Mouse (Mus musculus): ENCODE results near the gene Zbtb2.
A peak's percentile ranks its signal among the peaks of the same experiment; 100 is the strongest.
"Not testable (repeated sequence)": the region's sequence is repeated elsewhere in the genome, so short reads cannot be mapped to it uniquely, and the experiment has no call there.

Zbtb2 gene

DNA sequence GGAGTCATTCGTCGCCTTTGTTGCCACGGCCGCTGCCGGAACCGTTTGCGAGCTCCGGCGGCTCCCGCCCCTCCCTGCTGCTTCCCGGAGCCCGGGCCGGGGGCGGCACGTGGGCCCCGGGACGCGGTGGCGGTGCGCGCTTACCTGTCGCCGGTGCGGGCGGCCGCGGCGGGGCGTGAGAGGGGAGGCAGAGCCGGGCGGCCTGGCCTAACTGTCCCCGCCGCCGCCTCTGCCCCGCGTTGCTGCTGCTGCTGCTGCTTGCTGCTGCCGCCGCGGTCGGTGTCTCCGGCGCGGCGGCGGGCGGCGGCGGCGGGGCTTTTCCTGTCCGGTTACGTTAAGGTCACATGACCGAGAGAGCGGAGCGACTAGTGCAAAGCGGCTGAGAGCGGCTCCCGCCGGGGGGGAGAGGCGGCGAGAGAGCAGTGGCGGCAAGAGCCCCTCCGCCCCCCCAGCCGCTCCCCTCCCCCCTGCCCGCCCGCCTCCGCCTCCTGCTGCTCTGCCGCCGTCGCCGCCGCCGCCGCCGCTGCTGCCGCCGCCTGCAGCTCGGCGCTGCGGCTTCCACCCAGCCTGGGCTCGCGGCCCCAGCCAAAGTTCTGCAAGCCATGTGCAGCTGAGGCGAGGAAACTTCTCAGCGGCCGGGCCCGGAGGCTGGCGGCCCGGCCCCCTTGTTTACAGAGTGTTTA is at the start of gene Zbtb2:
Gene Zbtb2 (minus strand): TSS at position 408 of the 683 bp plus-strand sequence.
- peak; percentile 81 to 82 for DNase-seq (ENCODE audit: low spot score in 2 of 2)

DNA sequence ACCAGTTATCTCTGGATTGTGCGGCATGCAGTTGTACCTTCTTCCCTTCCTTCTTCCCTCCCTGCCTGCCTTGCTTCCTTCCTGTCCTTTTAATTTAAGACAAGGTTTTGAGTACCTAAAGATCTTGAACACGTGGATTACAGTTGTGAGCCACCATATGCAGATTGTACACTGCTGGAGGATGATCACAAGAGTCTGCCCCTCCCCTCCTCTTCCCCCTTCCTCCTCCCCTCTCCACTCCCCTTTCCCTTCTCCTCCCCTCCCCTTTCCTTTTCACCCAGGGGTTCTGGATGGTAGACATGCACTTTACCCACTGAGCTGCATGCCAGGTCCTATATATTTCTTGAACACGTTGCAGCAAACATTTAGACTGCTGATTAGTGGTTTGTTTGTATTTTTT is 47.5 kb upstream of the Zbtb2 start:
- DNase-seq (ENCODE audit: low spot score in 2 of 2) = no peak

DNA sequence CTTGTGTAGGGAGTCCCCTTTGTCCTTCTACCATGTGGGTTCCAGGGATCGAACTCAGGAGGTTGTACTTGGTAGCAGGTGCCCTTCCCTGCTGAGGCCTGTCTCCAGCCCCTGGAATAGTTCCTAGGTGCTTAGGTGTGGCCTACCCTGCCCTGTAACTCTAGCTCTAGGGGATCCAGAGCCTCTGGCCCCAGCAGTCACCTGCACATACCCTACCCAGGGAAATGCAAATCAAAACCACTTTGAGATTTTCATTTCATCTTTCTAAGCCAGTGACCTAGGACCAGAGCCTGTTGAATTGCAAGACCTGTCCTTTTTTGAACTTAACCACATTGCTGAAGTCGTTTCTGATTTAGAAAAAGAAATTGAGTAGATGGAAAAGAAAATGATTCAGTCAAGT is 46.0 kb upstream of the Zbtb2 start:
- DNase-seq (ENCODE audit: low spot score in 2 of 2) = not testable (repeated sequence)

DNA sequence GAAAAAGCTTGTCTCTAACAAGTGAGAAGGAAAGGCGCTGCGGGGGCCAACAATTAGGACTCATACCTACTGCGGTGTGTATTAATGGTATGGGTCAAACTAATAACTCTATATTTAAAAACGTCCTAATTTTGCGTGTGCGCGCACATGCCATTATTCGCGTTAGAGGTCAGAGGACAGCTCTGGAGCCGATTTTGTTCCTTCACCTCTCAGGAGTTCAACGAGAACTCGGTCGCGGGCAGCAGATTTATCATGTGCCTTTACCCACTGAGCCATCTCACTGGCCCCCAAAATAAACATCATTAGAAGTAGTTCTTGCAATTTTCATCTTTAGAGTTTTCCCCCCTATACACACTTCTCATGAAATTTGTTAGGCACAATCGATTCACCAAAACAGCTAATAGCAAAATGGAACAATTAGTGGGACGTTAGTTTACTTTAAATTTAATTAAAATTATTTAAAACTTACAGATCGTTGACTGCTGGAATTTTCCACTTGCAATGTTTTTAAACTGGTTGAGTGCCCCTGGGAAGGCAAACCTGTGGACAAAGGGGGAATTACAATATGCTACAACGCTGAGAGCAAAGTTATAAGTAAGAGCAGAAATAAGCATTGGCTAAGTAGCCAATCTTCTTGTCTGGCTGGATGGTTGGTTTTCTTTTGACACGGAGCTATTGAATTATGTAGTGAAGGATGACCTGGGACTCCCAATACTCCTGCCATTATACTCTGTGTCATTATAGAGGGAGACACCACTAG is 45.3 kb upstream of the Zbtb2 start:
- DNase-seq (ENCODE audit: low spot score in 2 of 2) = no peak

DNA sequence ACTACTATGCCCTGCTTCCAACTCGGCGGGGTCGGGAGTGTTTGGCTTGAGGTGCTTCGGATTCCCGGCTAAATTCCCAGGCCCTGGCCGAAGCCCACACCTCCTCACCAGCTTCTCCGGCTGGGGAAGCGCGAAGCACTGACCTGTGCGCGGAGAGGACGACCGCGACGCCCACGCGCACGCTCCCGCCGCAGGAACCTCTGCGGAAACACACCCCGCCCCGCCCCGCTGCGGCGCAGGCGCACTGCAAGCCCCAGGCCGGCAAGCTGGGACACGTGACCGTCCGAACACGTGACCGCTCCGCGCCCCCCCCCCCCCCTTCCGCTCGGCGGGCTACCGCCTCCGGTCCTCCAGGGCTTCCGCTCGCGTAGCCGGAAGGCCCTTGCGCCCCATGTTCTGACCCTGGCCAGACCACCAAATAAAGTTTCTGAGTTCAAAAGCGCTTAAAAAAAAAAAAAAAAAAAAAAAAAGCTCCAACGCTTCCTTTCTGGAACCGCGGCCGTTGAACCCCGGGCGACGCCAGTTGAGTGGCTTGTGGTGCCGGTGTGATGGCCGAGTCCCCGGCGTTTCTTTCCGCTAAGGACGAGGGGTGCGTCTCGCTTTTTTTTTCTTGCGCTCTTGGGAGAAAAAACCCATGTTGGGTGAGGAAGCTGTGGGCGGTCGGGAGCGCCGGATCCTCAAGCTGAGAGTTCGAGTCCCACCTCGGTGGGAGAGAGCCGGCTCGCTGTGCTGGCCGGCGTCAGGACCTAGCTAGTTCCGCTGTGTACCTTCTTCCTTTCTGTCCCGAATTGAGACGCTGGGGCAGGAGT is 44.4 kb upstream of the Zbtb2 start, which contains the start of the genes Rmnd1 and Armt1:
Gene Rmnd1 (minus strand): TSS at position 266 of the 809 bp plus-strand sequence.
Gene Armt1 (plus strand): TSS at position 345 of the 809 bp plus-strand sequence.
- DNase-seq (ENCODE audit: low spot score in 2 of 2) = peak; percentile 96 to 97

DNA sequence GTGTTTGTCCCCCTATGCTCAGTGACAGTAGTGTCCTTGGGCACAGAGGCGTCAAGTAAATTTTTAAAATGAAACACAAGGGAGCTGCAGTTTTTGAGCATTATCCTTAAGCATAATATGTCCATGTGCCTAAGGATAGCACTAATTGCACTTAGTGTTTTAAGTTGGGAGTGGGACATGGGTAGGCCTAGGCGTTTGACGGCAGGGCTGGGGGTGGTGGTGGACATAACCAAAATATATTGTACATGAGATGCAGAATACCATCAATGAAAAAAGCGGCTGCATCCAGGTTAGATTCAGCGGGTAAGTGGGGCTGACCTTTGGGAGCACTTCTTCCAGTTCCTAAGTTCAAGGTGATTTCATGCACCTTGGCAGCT is 43.8 kb upstream of the Zbtb2 start:
- no peak for DNase-seq (ENCODE audit: low spot score in 2 of 2)

DNA sequence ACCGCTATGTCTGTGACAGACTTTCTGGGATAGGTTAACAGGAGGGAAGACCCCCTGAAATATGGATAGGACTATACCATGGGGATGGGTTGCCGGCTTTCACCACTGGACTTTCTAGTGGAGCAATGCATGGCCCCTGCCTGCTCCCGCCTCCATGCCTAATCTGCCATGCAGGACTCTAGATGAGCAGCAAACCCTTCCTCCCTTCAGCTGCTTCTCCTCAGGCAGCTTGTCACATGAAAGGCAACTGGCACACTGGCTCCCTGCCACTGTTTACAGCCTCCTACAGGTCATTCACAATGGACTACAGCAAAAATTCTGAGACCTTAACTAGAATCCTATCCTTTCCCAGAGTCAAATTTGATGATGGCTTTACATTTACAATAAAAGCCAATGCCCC is 42.9 kb upstream of the Zbtb2 start:
- DNase-seq (ENCODE audit: low spot score in 2 of 2) = peak; percentile 45 to 49

DNA sequence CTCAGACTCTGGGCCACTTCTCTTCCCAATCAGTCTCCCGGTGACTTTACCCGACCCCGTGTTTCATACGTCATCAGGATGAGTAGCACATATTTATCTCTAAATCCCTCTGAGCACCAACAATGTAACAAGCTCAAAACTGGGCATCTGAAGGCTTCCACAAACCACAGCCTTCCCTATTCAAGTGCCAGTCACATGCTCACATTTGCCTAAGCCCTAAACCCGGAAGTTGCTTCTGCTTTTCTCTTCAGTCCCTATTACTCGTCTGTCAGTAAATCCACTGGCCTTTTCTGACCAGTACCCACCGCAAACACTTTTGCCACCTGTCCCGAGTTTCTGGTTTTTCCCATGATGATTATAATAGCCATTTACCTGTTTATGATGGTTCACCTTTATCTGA is 42.5 kb upstream of the Zbtb2 start:
- no peak for DNase-seq (ENCODE audit: low spot score in 2 of 2)

DNA sequence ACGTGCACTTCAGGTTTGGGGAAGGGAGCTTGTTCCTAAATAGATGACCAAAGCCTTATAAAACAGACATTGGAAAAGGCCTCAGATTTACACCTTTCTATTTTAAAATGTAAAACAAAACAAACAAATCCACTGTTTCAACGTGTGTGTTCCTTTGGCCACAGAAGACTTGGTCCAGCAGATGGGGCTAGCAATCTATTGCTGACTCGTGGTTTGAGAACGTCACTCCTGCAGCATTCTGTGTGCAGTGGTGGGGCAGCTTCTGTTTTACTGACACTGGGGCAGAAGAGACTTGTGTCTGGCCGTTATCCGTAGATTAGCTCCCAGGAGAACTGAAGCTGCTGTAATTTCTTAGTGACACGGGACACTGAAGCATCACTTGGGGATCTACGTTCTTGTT is 37.3 kb upstream of the Zbtb2 start:
- no peak for DNase-seq (ENCODE audit: low spot score in 2 of 2)

DNA sequence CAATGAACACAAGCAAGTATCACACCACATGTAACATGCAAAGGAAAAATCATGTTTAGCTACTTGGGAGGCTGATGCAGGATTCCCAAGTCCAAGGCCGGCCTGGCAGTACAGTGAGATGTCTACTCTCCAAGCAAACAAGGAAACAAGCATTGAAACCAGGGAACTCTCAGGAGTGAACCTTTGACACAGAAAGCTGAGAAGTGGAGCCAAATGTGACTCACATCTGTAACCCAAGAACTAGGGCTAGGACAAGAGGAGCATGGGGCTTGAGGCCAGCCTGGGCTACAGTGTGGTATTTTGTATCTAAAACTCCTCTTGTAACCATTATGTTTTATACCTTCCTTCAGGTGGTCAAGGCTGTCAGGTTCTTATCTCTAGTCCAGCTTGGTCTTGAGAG is 19.3 kb upstream of the Zbtb2 start:
- DNase-seq (ENCODE audit: low spot score in 2 of 2) = no peak

DNA sequence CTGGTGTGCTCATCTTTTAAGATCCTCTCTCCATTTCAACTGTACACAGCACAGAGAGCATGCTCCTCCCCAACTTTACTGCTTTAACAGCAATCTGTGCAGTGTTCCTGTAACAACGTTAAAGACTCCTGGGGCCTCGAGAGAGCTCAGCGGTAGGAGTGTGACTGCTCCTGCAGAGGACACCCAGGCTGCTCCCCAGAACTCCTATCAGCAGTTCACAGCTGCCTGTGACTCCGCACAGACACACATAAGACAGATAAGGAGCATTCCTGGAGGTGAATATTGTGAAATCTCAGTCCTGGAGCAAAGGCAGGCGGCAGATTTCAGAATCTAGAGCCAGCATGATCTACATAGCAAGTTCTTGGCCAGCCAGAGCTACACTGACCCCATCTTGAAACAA is 17.6 kb upstream of the Zbtb2 start:
- no peak for DNase-seq (ENCODE audit: low spot score in 2 of 2)

DNA sequence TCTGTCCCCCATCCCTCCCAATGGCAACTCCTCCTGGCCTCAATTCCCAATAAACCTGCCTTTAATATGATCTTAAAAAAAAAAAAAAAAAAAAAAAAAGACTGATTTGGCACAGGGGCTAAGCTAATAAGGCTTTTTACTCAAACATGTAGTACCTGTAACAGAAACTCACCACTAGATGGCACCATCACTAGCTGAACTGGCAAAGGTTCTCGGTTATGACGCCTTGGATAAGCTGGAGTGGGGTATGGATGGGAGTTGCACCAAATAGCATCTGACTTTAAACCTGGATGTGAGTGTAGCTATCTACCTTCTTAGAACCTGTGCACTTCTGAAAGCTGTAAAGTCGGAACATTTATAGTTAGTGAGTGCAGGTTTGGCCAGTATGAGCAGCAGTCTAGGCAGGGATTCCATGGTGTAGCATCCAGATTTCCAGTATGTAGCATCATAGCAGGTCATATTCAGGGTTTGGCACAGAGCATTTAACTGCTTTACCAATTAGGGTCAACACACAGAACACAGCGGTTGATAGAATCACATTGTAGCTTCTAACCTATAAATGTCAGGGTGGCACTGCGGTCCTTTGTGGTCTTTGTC is 17.1 kb upstream of the Zbtb2 start:
- DNase-seq (ENCODE audit: low spot score in 2 of 2) = peak; percentile 62 to 65

DNA sequence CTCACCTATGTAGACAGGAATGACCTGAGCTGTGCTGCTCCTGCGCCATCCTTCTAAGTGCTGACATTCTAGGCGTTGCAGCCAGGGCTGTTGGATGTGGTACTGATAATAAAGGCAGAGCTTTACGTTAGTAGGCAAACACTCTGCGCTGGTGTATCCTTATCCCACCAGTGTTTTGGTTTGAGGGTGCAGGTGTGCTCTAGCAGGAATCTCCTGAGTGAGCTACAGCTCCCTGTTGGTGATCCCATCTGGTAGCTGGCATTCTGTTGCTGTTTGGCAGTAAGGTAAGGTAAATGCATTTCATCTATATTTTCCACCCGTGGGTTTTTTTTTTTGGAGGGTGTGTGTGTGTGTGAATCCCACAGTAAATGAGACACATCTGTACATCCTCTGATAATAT is 10.2 kb upstream of the Zbtb2 start:
- no peak for DNase-seq (ENCODE audit: low spot score in 2 of 2)

DNA sequence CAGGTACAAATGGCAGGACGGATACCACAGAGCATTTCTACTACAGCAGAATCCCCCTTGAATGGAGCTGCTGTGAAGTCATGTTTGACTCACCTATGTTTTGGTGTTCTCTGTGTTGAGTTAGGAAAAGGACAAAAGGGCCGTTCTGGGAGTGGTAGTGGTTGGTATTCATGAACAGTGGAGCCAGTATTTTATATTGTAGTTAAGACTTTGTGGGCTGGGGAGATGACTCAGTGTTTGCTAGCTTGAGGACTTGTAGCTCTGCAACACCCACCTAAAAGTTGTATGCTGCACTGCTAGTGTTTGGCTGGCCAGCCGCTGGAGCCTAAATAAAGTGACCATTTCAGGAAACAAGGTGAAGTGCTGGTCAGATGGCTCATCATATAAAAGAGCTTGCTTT is 7.4 kb upstream of the Zbtb2 start:
- no peak for DNase-seq (ENCODE audit: low spot score in 2 of 2)

DNA sequence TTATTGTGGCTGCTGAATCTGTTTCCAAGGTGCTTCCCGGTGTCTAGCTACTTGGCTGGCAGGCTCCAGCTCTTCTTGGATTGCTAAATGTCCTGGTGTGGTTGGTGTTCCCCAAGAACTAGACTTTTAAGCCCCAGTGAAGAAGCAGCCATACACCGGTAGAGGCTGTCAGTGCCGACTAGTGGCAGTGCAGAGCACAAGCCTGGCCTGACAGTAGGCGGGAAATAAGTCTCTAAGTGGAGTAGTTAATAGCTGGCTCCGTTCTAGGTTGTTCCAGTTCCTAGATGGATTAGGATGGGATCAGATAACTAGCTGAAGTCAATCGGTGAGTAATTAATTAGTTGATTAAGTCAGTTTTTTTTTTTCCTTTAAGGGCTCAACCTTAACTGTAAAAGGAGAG is 3.9 kb upstream of the Zbtb2 start:
- peak in 1 of 2 experiments; percentile 52 for DNase-seq (ENCODE audit: low spot score in 2 of 2)

DNA sequence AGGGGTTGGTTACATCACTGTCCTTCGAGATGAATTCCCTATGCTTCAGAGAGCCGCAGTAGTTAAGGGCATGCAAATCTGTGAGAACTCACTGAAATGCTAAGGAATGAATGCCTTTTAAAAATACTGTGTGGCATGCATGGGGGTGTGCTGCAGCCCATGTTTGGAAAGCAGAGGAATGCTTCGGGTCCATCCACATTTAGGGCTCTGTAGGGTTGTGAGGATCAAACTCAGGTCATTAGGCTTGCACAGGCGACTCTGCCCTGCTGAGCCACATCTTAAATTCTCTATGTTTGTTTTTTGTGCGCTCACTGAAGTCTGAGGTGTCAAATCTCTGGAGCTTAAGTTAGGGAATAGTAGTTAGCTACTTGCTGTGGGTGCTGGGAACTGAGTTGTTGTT is 3.2 kb upstream of the Zbtb2 start:
- no peak for DNase-seq (ENCODE audit: low spot score in 2 of 2)

DNA sequence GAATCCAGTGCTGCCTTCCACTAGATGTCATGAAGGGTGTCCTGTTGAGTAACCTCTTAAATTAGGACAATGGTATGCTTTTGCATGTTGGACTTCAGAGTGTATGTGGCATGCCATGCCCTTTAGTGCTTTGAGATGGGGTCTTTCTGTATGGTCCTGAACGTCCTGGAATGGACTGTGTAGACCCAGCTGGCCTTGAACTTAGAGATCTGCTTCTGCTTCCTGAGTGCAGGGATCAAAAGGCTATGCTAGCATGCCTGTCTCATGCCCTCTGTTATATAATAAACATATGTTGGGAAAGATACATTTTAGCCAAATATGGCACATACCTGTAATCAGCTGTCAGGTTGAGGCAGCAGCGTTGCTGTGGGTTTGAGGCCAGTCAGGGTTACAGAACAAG is 2.6 kb upstream of the Zbtb2 start:
- no peak for DNase-seq (ENCODE audit: low spot score in 2 of 2)

DNA sequence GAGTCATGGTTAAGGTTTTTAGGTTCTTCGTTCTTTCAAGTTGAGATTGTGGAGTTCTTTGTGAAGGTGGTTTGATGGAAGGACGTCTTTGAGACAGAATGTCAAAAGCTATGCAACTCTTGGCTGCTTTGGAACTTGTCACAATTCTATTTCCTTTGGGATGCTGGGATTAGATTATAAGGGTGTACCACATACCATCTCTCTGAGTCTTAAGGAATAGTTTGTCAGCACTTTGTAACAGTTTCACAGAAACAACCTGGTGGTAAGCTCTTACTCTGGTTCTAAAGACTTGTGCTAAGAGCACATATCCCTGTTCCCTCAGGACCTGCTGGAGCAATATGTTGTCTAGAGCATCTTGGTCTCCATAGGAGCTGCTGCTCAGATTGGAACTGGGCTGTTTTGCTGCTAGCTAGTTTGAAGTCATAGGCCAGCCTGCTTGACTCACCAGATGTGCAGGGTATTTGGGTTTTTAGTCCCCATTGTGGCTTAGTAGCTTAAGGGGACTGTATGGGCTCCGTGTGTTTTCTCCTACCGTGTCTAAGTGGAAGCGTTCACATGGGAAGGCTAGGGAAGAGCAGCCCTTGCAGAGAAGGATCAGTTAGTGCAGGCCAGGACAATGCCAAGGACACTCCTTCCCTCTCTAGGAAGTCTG is 1.7 kb upstream of the Zbtb2 start:
- DNase-seq (ENCODE audit: low spot score in 2 of 2) = peak in 1 of 2 experiments; percentile 21

DNA sequence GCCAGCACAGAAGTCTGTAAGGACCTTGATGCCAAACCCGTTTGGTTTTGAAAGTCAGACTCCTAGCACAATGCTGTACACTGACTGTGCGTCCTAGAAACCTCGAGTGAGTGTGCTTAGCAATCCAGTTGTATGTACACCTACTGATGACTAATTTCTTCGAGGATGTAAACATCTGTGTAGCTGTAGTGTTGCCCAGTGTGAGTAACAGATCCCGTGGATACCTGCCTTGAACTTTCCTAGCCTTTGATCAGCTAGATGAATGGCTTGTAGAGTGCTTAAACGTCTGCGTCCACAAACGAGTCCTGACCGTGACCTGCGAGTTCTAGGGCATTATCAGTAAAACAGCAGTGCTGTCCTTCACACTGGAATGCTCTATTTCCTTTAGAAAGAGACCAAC is 1.1 kb upstream of the Zbtb2 start:
- peak in 1 of 2 experiments; percentile 31 for DNase-seq (ENCODE audit: low spot score in 2 of 2)

DNA sequence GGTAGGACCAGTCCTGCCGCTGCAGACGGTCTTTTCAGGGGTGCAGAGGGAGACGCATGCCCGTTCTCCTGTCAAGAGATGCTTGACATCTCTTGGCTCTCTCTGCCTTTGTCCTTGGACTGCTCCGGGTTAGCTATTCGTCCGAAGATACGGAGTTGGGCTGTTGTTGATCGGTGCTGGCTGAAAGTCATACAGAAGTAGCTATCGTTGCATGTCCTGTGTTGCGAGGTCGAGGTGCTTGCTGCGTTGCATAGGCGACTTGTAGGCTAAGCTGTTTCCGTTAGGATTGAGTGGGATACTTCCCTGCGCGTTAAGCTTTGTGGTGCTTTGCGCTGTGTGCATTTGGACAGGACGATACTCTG is 457 bp upstream of the Zbtb2 start:
- DNase-seq (ENCODE audit: low spot score in 2 of 2) = peak in 1 of 2 experiments; percentile 71

All from right cerebral cortex, postnatal 10 days (tissue).